In the genomic region with DNA sequence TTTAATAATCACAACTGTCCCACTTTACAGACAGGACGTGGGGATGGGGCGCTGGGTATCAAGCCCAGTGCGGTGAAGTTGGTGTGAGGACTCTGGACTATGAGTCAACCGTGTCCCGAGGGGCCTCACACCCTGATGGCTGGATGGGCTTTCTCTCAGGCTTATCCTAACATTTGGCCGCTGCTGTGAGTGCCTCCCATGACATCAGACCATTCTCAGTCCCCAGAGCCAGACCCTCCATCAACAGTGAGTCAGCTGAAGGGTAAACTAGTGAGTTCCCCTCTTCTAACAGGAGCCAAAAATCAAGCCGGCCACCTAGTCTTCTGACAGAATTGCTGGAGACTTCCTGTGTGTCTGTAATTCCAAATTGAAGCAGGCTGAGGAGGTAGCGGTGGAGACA, we compare ENCODE assay signal across 12 mouse cellular contexts.
DNase-seq lines count a peak whose midpoint lies in the region; ATAC-seq lines count a peak whose summit lies in the region.
"Had no signal": no experiment of that assay in that cellular context is flagged by ENCODE, and none has a peak within 500 bp of the region (broad histone marks: within the 10 kb centered on the region; RNA-seq: fewer than 3 reads in every experiment).

No protein-coding gene starts in this region.

- DNase-seq in 3T3-L1 (ENCODE audit: low read depth, low spot score): peak; percentile 18
- no peak for DNase-seq in embryonic facial prominence, embryonic 14.5 days (ENCODE audit: low spot score)
- no peak for DNase-seq in heart, embryonic 10.5 days (ENCODE audit: low spot score)
- DNase-seq in layer of hippocampus, postnatal 25 days (ENCODE audit: extremely low spot score in 1 of 2, low spot score in 1 of 2): no peak
- DNase-seq in layer of hippocampus, adult 18-20 months (ENCODE audit: low spot score in 2 of 2): no peak
- DNase-seq in urinary bladder, adult 2 months (ENCODE audit: low spot score): no peak
- DNase-seq: thymus, postnatal 36 days had no signal

- no peak overlapping the region for H3K9ac ChIP-seq in embryonic facial prominence, embryonic 14.5 days (ENCODE audit: low read depth, low read length)
- H3K9ac ChIP-seq in intestine, embryonic 16.5 days (ENCODE audit: low read depth, low read length): no peak overlapping the region
- H3K9ac ChIP-seq: hindbrain, embryonic 13.5 days; limb, embryonic 15.5 days had no signal

- H3K36me3 ChIP-seq in embryonic facial prominence, embryonic 14.5 days (ENCODE audit: control insufficient read depth, insufficient read depth, low read length): no peaks in the 10 kb centered on the region
- H3K36me3 ChIP-seq in heart, embryonic 10.5 days: no peaks in the 10 kb centered on the region
- no peaks in the 10 kb centered on the region for H3K36me3 ChIP-seq in intestine, embryonic 16.5 days (ENCODE audit: control insufficient read depth, insufficient read depth, low read length)
- H3K36me3 ChIP-seq: hindbrain, embryonic 13.5 days; limb, embryonic 15.5 days had no signal

- ATAC-seq in embryonic facial prominence, embryonic 14.5 days (ENCODE audit: low read depth): peak; percentile 30; the same call in 1 of the 2 replicates
- peak; percentile 85 for ATAC-seq in intestine, embryonic 16.5 days
- no peak for ATAC-seq in frontal cortex, adult (ENCODE audit: low TSS enrichment)
- ATAC-seq: activated CD4-positive, CD25-positive, alpha-beta regulatory T cell, adult 4 months had no signal

- H3K4me3 ChIP-seq in embryonic facial prominence, embryonic 14.5 days (ENCODE audit: low read depth, low read length): no peak overlapping the region
- H3K4me3 ChIP-seq in heart, embryonic 10.5 days: no peak overlapping the region
- H3K4me3 ChIP-seq in intestine, embryonic 16.5 days (ENCODE audit: low read length): no peak overlapping the region
- H3K4me3 ChIP-seq: hindbrain, embryonic 13.5 days; limb, embryonic 15.5 days had no signal

- H3K9me3 ChIP-seq in embryonic facial prominence, embryonic 14.5 days (ENCODE audit: control insufficient read depth, low read length): no peaks in the 10 kb centered on the region
- no peaks in the 10 kb centered on the region for H3K9me3 ChIP-seq in heart, embryonic 10.5 days
- no peaks in the 10 kb centered on the region; the same call in 1 of the 2 replicates for H3K9me3 ChIP-seq in intestine, embryonic 16.5 days (ENCODE audit: control insufficient read depth, low read length)
- H3K9me3 ChIP-seq: hindbrain, embryonic 13.5 days; limb, embryonic 15.5 days had no signal

- H3K27me3 ChIP-seq in embryonic facial prominence, embryonic 14.5 days (replicated peaks; ENCODE audit: control insufficient read depth, insufficient read depth, low read length): no peaks in the 10 kb centered on the region
- H3K27me3 ChIP-seq in heart, embryonic 10.5 days (ENCODE audit: insufficient read depth, poor library complexity, severe bottlenecking): peaks cover 13% of the 10 kb centered on the region; the same call in 1 of the 2 replicates
- no peaks in the 10 kb centered on the region for H3K27me3 ChIP-seq in intestine, embryonic 16.5 days (replicated peaks; ENCODE audit: control insufficient read depth, insufficient read depth, low read length)
- H3K27me3 ChIP-seq: hindbrain, embryonic 13.5 days; limb, embryonic 15.5 days had no signal

- 61% methylated on average over 8 of the region's 8 CpGs for WGBS in embryonic facial prominence, embryonic 14.5 days
- WGBS in heart, embryonic 10.5 days: 58% methylated on average over 8 of the region's 8 CpGs
- WGBS in intestine, embryonic 16.5 days: 37% methylated on average over 8 of the region's 8 CpGs

- no peak overlapping the region for H3K27ac ChIP-seq in embryonic facial prominence, embryonic 14.5 days (replicated peaks; ENCODE audit: low read depth, low read length)
- H3K27ac ChIP-seq in heart, embryonic 10.5 days: peak overlapping the region; percentile 5; the same call in 1 of the 2 replicates
- H3K27ac ChIP-seq in intestine, embryonic 16.5 days (ENCODE audit: low read length): peak overlapping the region; percentile 81
- H3K27ac ChIP-seq: hindbrain, embryonic 13.5 days; limb, embryonic 15.5 days had no signal

- H3K4me1 ChIP-seq in embryonic facial prominence, embryonic 14.5 days (ENCODE audit: control insufficient read depth, insufficient read depth, low read length): no peaks in the 10 kb centered on the region
- H3K4me1 ChIP-seq in heart, embryonic 10.5 days: peaks cover 9% of the 10 kb centered on the region
- peaks cover 15% of the 10 kb centered on the region for H3K4me1 ChIP-seq in intestine, embryonic 16.5 days (ENCODE audit: control insufficient read depth, insufficient read depth, low read length)
- H3K4me1 ChIP-seq: hindbrain, embryonic 13.5 days; limb, embryonic 15.5 days had no signal

- no peak overlapping the region for H3K4me2 ChIP-seq in embryonic facial prominence, embryonic 14.5 days (ENCODE audit: low read depth, low read length)
- H3K4me2 ChIP-seq in intestine, embryonic 16.5 days (ENCODE audit: low read depth, low read length): no peak overlapping the region
- H3K4me2 ChIP-seq: hindbrain, embryonic 13.5 days; limb, embryonic 15.5 days had no signal
